Mouse (Mus musculus): ENCODE measurements around the gene Aig1.

GRCm38 (mm10) chr10:13906261-13906741 is 37.5 kb upstream of the Aig1 start:
- TF ChIP-seq GATA1 (IDR thresholded peaks at IDR 0.05; ENCODE audit: low read length) = no peak
- TF ChIP-seq TAL1 (IDR thresholded peaks at IDR 0.05; ENCODE audit: low read length) = no peak

All from erythroblast, embryonic 14.5 days (primary cell).